In the genomic region with DNA sequence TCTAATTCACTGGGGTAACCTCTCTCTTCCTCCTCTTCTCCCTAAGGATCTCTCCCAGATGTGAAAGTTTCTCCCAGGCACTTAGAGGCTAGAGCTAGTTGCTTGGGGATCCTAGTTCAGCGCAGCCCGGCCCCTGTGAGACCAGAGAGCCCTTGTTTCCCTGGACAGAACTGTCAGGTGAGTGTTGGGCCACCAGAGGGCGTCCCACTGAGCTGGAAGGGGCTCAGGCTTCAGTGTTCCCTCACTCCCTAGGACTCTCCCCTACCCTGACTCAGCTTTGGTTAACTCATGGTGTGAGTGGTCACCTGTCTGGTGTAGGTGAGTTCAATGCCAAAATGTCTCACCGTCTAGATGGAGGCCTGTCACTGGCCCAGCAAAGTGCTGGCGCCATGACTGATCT, we compare ENCODE assay signal across 8 mouse cellular contexts. TPM values are rescaled to one million over a fixed set of nuclear protein-coding genes. Genes with fewer than 3 reads are reported as not detected.
A peak's percentile ranks its signal among the peaks of the same experiment; 100 is the strongest.
DNase-seq lines count a peak whose midpoint lies in the region; ATAC-seq and TF ChIP-seq lines count a peak whose summit lies in the region.

TSS of gene Gigyf1 (plus strand) at position 113 of the 400 bp plus-strand sequence.

- WGBS in intestine, postnatal 0 days = 75% methylated on average over 5 of the region's 5 CpGs
- 74% methylated on average over 5 of the region's 5 CpGs for WGBS in intestine, embryonic 15.5 days
- 75% methylated on average over 5 of the region's 5 CpGs for WGBS in embryonic facial prominence, embryonic 10.5 days
- 72% methylated on average over 5 of the region's 5 CpGs for WGBS in heart, embryonic 12.5 days
- WGBS in limb, embryonic 11.5 days = 73% methylated on average over 5 of the region's 5 CpGs

- no peaks in the 10 kb centered on the region for H3K4me1 ChIP-seq in intestine, postnatal 0 days (replicated peaks; ENCODE audit: control insufficient read depth, insufficient read depth, low read length)
- 0 out of 2 replicates have a peak, but pooled peaks cover 3% of the 10 kb centered on the region for H3K4me1 ChIP-seq in intestine, embryonic 15.5 days (replicated peaks)
- H3K4me1 ChIP-seq in E14TG2a.4 (replicated peaks; ENCODE audit: low read depth, low read length) = peaks cover 100% of the 10 kb centered on the region
- peaks cover 18% of the 10 kb centered on the region for H3K4me1 ChIP-seq in embryonic facial prominence, embryonic 10.5 days
- peaks cover 14% of the 10 kb centered on the region for H3K4me1 ChIP-seq in heart, embryonic 12.5 days (replicated peaks)
- no peaks in the 10 kb centered on the region for H3K4me1 ChIP-seq in limb, embryonic 11.5 days (ENCODE audit: control insufficient read depth, insufficient read depth, low read length)

- DNase-seq in embryonic facial prominence, embryonic 10.5 days (ENCODE audit: low spot score) = peak; percentile 41
- peak; percentile 39 for DNase-seq in limb, embryonic 11.5 days (ENCODE audit: low spot score)
- peak; percentile 49 for DNase-seq in naive thymus-derived CD4-positive, alpha-beta T cell, adult 2 months (ENCODE audit: low read depth)
- DNase-seq in urinary bladder, postnatal 36 days (ENCODE audit: low spot score in 2 of 2) = no peak

- H3K27ac ChIP-seq in intestine, postnatal 0 days (ENCODE audit: low read depth, low read length) = no peak within 1 kb of the TSS
- no peak within 1 kb of the TSS for H3K27ac ChIP-seq in intestine, embryonic 15.5 days
- no peak within 1 kb of the TSS for H3K27ac ChIP-seq in embryonic facial prominence, embryonic 10.5 days (replicated peaks)
- no peak within 1 kb of the TSS for H3K27ac ChIP-seq in heart, embryonic 12.5 days (ENCODE audit: poor library complexity, severe bottlenecking)
- no peak within 1 kb of the TSS for H3K27ac ChIP-seq in limb, embryonic 11.5 days (replicated peaks; ENCODE audit: low read depth, low read length)

- H3K9me3 ChIP-seq in intestine, postnatal 0 days (ENCODE audit: control insufficient read depth) = no peaks in the 10 kb centered on the region
- no peaks in the 10 kb centered on the region for H3K9me3 ChIP-seq in intestine, embryonic 15.5 days
- H3K9me3 ChIP-seq in E14TG2a.4 (ENCODE audit: low read length) = no peaks in the 10 kb centered on the region
- no peaks in the 10 kb centered on the region for H3K9me3 ChIP-seq in embryonic facial prominence, embryonic 10.5 days
- no peaks in the 10 kb centered on the region for H3K9me3 ChIP-seq in heart, embryonic 12.5 days (replicated peaks)
- no peaks in the 10 kb centered on the region for H3K9me3 ChIP-seq in limb, embryonic 11.5 days (ENCODE audit: control insufficient read depth, low read length)

- 0 out of 2 replicates have a peak, but pooled peaks have one; percentile 9 for ATAC-seq in intestine, postnatal 0 days
- ATAC-seq in intestine, embryonic 15.5 days = no peak
- no peak for ATAC-seq in heart, embryonic 12.5 days (ENCODE audit: insufficient number of reproducible peaks, low FRiP score)
- ATAC-seq in limb, embryonic 11.5 days (ENCODE audit: insufficient number of reproducible peaks, low FRiP score, low TSS enrichment, low read depth) = no peak

- peaks cover 53% of the 10 kb centered on the region for H3K36me3 ChIP-seq in intestine, postnatal 0 days (ENCODE audit: control insufficient read depth, insufficient read depth)
- H3K36me3 ChIP-seq in intestine, embryonic 15.5 days = peaks cover 52% of the 10 kb centered on the region
- H3K36me3 ChIP-seq in E14TG2a.4 (ENCODE audit: insufficient read depth, low read length) = peaks cover 97% of the 10 kb centered on the region
- peaks cover 84% of the 10 kb centered on the region for H3K36me3 ChIP-seq in embryonic facial prominence, embryonic 10.5 days (replicated peaks)
- H3K36me3 ChIP-seq in heart, embryonic 12.5 days = peaks cover 70% of the 10 kb centered on the region
- H3K36me3 ChIP-seq in limb, embryonic 11.5 days (ENCODE audit: control insufficient read depth, insufficient read depth, low read length) = peaks cover 38% of the 10 kb centered on the region

- no peak within 1 kb of the TSS for H3K4me3 ChIP-seq in intestine, postnatal 0 days (ENCODE audit: low read depth, low read length)
- no peak within 1 kb of the TSS for H3K4me3 ChIP-seq in intestine, embryonic 15.5 days (replicated peaks)
- peak within 1 kb of the TSS; percentile 32; the same call in 1 of the 2 replicates for H3K4me3 ChIP-seq in E14TG2a.4 (replicated peaks; ENCODE audit: low read length)
- H3K4me3 ChIP-seq in embryonic facial prominence, embryonic 10.5 days = no peak within 1 kb of the TSS
- H3K4me3 ChIP-seq in heart, embryonic 12.5 days = no peak within 1 kb of the TSS
- H3K4me3 ChIP-seq in limb, embryonic 11.5 days (ENCODE audit: low read depth, low read length) = no peak within 1 kb of the TSS

- H3K27me3 ChIP-seq in intestine, postnatal 0 days (replicated peaks; ENCODE audit: control insufficient read depth, insufficient read depth, low read length) = no peaks in the 10 kb centered on the region
- H3K27me3 ChIP-seq in intestine, embryonic 15.5 days (replicated peaks) = no peaks in the 10 kb centered on the region
- H3K27me3 ChIP-seq in E14TG2a.4 (ENCODE audit: insufficient read depth, low read length) = no peaks in the 10 kb centered on the region
- no peaks in the 10 kb centered on the region for H3K27me3 ChIP-seq in embryonic facial prominence, embryonic 10.5 days (replicated peaks; ENCODE audit: low read depth, poor library complexity, severe bottlenecking)
- no peaks in the 10 kb centered on the region for H3K27me3 ChIP-seq in heart, embryonic 12.5 days (replicated peaks)
- H3K27me3 ChIP-seq in limb, embryonic 11.5 days (ENCODE audit: control insufficient read depth, insufficient read depth, low read length) = no peaks in the 10 kb centered on the region

- no peak within 1 kb of the TSS for H3K9ac ChIP-seq in intestine, postnatal 0 days (ENCODE audit: low read depth, low read length)
- no peak within 1 kb of the TSS for H3K9ac ChIP-seq in intestine, embryonic 15.5 days
- 0 out of 2 replicates have a peak within 1 kb of the TSS, but pooled peaks have one; percentile 7 for H3K9ac ChIP-seq in heart, embryonic 12.5 days
- no peak within 1 kb of the TSS for H3K9ac ChIP-seq in limb, embryonic 11.5 days (ENCODE audit: low read length)

- peak; percentile 71 for TF ChIP-seq CTCF in intestine, postnatal 0 days (IDR thresholded peaks at IDR 0.05; ENCODE audit: low read depth)
- TF ChIP-seq CTCF in E14TG2a.4 (conservative IDR thresholded peaks at IDR 0.05; ENCODE audit: low read length) = peak; percentile 68

- H3K4me2 ChIP-seq in intestine, postnatal 0 days (replicated peaks; ENCODE audit: low read depth) = no peak within 1 kb of the TSS
- no peak within 1 kb of the TSS for H3K4me2 ChIP-seq in intestine, embryonic 15.5 days (replicated peaks)
- no peak within 1 kb of the TSS for H3K4me2 ChIP-seq in heart, embryonic 12.5 days
- no peak within 1 kb of the TSS for H3K4me2 ChIP-seq in limb, embryonic 11.5 days (ENCODE audit: low read depth, severe bottlenecking)

RNA-seq across cellular contexts. Expression of gene Gigyf1, which starts in this region (rescaled TPM):
- polyA plus RNA-seq in intestine, postnatal 0 days (2015; fragmentation: Nextera tagmentation; extraction: Ambion mirVana) = 4.7 and 6.4 TPM in 2 replicates
- 8.4 and 10.4 TPM in 2 replicates for polyA plus RNA-seq in intestine, embryonic 15.5 days (2015; fragmentation: Nextera tagmentation; extraction: Ambion mirVana)
- 15.2 and 15.3 TPM in 2 replicates for polyA plus RNA-seq in embryonic facial prominence, embryonic 10.5 days (2016; fragmentation: Nextera tagmentation; extraction: Ambion mirVana)
- polyA plus RNA-seq in heart, embryonic 12.5 days (2016; fragmentation: Nextera tagmentation; extraction: Ambion mirVana) = 9.9 and 10.1 TPM in 2 replicates
- 13.7 and 14.1 TPM in 2 replicates for polyA plus RNA-seq in limb, embryonic 11.5 days (2014; fragmentation: Nextera tagmentation; extraction: Ambion mirVana)

Comparison
In these comparisons a context has a peak if more than half of its experiments do, and no peak if none do; other contexts are left out.
1. DNase-seq: peak in embryonic facial prominence, embryonic 10.5 days (single experiment), limb, embryonic 11.5 days (single experiment) and naive thymus-derived CD4-positive, alpha-beta T cell, adult 2 months (single experiment); none in urinary bladder, postnatal 36 days (0 of 2).